Comparison of ENCODE assay signal across 8 mouse cellular contexts in genomic region chr7:44929204-44930151, GRCm38 (mm10). TPM values are rescaled to one million over a fixed set of nuclear protein-coding genes. Genes with fewer than 3 reads are reported as not detected.
A peak's percentile ranks its signal among the peaks of the same experiment; 100 is the strongest.
DNase-seq lines count a peak whose midpoint lies in the region; ATAC-seq lines count a peak whose summit lies in the region.

Ap2a1 (minus strand) TSS chr7:44929496.

- H3K36me3 ChIP-seq in intestine, embryonic 14.5 days (ENCODE audit: control insufficient read depth, insufficient read depth, low read length): peaks cover 14% of the 10 kb centered on the region

- peak; percentile 99 for ATAC-seq in intestine, embryonic 14.5 days (replicated peaks; ENCODE audit: low FRiP score, low TSS enrichment, low read depth)

- intact Hi-C loops in left cerebral cortex, postnatal 14 days (cut with DNase I): loop anchor here (2.0 to 5.0 kb wide), 2 partner anchors 25 to 43 kb away; partner anchors contain the start of gene Cpt1c

- DNase-seq in adrenal gland, adult 18-20 months (ENCODE audit: low spot score in 2 of 2): peak; percentile 92
- peak; percentile 100 for DNase-seq in embryo, embryonic 11 days
- peak; percentile 100 for DNase-seq in gastrocnemius, postnatal 25 days
- peak; percentile 95 for DNase-seq in intestine, embryonic 14.5 days (ENCODE audit: low spot score)
- DNase-seq in left cerebral cortex, postnatal 14 days (ENCODE audit: low spot score in 2 of 2): peak; percentile 99 to 100
- peak; percentile 100 for DNase-seq in mesoderm, embryonic 11.5 days (ENCODE audit: low read depth, low spot score)
- DNase-seq in right cerebral cortex, postnatal 36 days (ENCODE audit: low spot score in 2 of 2): peak; percentile 100
- peak; percentile 100 for DNase-seq in yolk sac, embryonic 10.5 days (ENCODE audit: low spot score)

- H3K9me3 ChIP-seq in intestine, embryonic 14.5 days (ENCODE audit: control insufficient read depth, low read length): no peaks in the 10 kb centered on the region

- peak within 1 kb of the TSS; percentile 71 for H3K4me2 ChIP-seq in intestine, embryonic 14.5 days (ENCODE audit: low read length)

- peak within 1 kb of the TSS; percentile 98 for H3K4me3 ChIP-seq in intestine, embryonic 14.5 days (ENCODE audit: low read depth, low read length)

- peak within 1 kb of the TSS; percentile 88 for H3K9ac ChIP-seq in intestine, embryonic 14.5 days (ENCODE audit: low read length)

- H3K4me1 ChIP-seq in intestine, embryonic 14.5 days (replicated peaks; ENCODE audit: control insufficient read depth, insufficient read depth, low read length): peaks cover 15% of the 10 kb centered on the region

- H3K27me3 ChIP-seq in intestine, embryonic 14.5 days (replicated peaks; ENCODE audit: control insufficient read depth, insufficient read depth, low read length): no peaks in the 10 kb centered on the region

- peak within 1 kb of the TSS; percentile 89 for H3K27ac ChIP-seq in intestine, embryonic 14.5 days (ENCODE audit: low read depth)

- WGBS in intestine, embryonic 14.5 days: under 1% methylated on average over 82 of the region's 84 CpGs

RNA-seq across cellular contexts. Expression of gene Ap2a1, which starts in this region (rescaled TPM):
- total RNA-seq in adrenal gland, adult 18-20 months (2021): 10 to 100 TPM; 81.7 to 97.4 TPM
- total RNA-seq in gastrocnemius, postnatal 25 days (2021): 10 to 100 TPM; 57.1 to 57.2 TPM
- polyA plus RNA-seq in intestine, embryonic 14.5 days (2014; fragmentation: Nextera tagmentation; extraction: Ambion mirVana): 62.9 and 68.3 TPM in 2 replicates
- 100 to 1,000 TPM; 381 to 392 TPM for total RNA-seq in left cerebral cortex, postnatal 14 days (2021)

Comparison
In these comparisons a context has a peak if more than half of its experiments do, and no peak if none do; other contexts are left out.
1. Peak in every context shown above with its lines: DNase-seq, ATAC-seq, H3K4me3 ChIP-seq and H3K27ac ChIP-seq.